19 mouse cellular contexts compared by ENCODE assay signal in the genomic region with DNA sequence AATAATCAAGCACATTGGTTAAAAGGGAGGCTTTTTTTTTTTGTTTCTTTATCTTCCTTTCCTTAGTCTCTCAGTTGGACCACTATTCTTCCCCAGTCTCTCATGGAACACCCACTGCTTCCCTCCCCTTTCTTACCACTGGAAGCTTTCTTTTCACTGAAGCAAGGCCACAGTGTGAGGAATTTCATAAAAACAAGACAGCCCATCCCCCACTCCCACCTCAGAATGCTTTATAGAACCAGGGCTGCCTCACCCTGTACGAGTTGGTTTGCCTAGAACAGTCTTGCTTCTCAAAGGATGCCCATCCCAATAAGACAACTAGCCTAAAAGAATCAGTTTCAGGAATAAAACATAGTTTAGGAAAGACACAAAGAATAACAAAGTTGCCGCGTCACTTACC. TPM values are rescaled to one million over a fixed set of nuclear protein-coding genes. Genes with fewer than 3 reads are reported as not detected.
A peak's percentile ranks its signal among the peaks of the same experiment; 100 is the strongest.
DNase-seq lines count a peak whose midpoint lies in the region; ATAC-seq and TF ChIP-seq lines count a peak whose summit lies in the region.
"Had no signal": no experiment of that assay in that cellular context is flagged by ENCODE, and none has a peak within 500 bp of the region (broad histone marks: within the 10 kb centered on the region; RNA-seq: fewer than 3 reads in every experiment).

No protein-coding gene starts in this region.

- H3K9ac ChIP-seq in hindbrain, embryonic 14.5 days: no peak overlapping the region
- H3K9ac ChIP-seq in forebrain, embryonic 13.5 days: no peak overlapping the region
- H3K9ac ChIP-seq in midbrain, embryonic 15.5 days: no peak overlapping the region
- H3K9ac ChIP-seq: liver, embryonic 13.5 days had no signal

- H3K27ac ChIP-seq in hindbrain, embryonic 10.5 days: peak overlapping the region; percentile 45; the same call in 1 of the 2 replicates
- H3K27ac ChIP-seq in hindbrain, embryonic 14.5 days: no peak overlapping the region
- no peak overlapping the region; the same call in 1 of the 2 replicates for H3K27ac ChIP-seq in forebrain, embryonic 13.5 days
- H3K27ac ChIP-seq in midbrain, embryonic 15.5 days: peak overlapping the region; percentile 20; the same call in 1 of the 2 replicates
- H3K27ac ChIP-seq: limb, embryonic 10.5 days; liver, embryonic 13.5 days had no signal

- peaks cover 24% of the 10 kb centered on the region for H3K4me1 ChIP-seq in hindbrain, embryonic 10.5 days (replicated peaks)
- peaks cover 13% of the 10 kb centered on the region; the same call in 1 of the 2 replicates for H3K4me1 ChIP-seq in hindbrain, embryonic 14.5 days (replicated peaks; ENCODE audit: control insufficient read depth, insufficient read depth, low read length)
- peaks cover 15% of the 10 kb centered on the region for H3K4me1 ChIP-seq in forebrain, embryonic 13.5 days
- H3K4me1 ChIP-seq in midbrain, embryonic 15.5 days: peaks cover 6% of the 10 kb centered on the region; the same call in 1 of the 2 replicates
- H3K4me1 ChIP-seq: limb, embryonic 10.5 days; liver, embryonic 13.5 days had no signal

- H3K4me2 ChIP-seq in hindbrain, embryonic 14.5 days (replicated peaks): no peak overlapping the region
- peak overlapping the region; percentile 20; the same call in 1 of the 2 replicates for H3K4me2 ChIP-seq in forebrain, embryonic 13.5 days
- H3K4me2 ChIP-seq in midbrain, embryonic 15.5 days: no peak overlapping the region
- H3K4me2 ChIP-seq: liver, embryonic 13.5 days had no signal

- peak; percentile 16 for DNase-seq in hindbrain, embryonic 10.5 days (ENCODE audit: low spot score)
- no peak for DNase-seq in hindbrain, embryonic 14.5 days (ENCODE audit: low spot score)
- peak; percentile 76 for DNase-seq in brain, embryonic 14.5 days (ENCODE audit: low read depth)
- no peak for DNase-seq in urinary bladder, adult 2 months (ENCODE audit: low spot score)
- no peak for DNase-seq in heart, adult 8-10 months (ENCODE audit: low spot score)
- no peak for DNase-seq in left cerebral cortex, postnatal 4 days
- DNase-seq: adrenal gland, postnatal 36 days; cerebellum, postnatal 36 days; kidney, adult 9 months; kidney, postnatal 4 days; layer of hippocampus, postnatal 36 days; liver, embryonic 13.5 days; right cerebral cortex, postnatal 4 days; thymus, adult 2 months had no signal

- TF ChIP-seq CTCF in brain, embryonic 14.5 days (IDR thresholded peaks at IDR 0.05; ENCODE audit: borderline replicate concordance, extremely low read depth, insufficient read depth, insufficient read length): no peak

- no peak for ATAC-seq in hindbrain, embryonic 14.5 days (ENCODE audit: low FRiP score)
- ATAC-seq in forebrain, embryonic 13.5 days: peak; percentile 77; the same call in 1 of the 2 replicates
- ATAC-seq in midbrain, embryonic 15.5 days (replicated peaks): peak; percentile 68
- ATAC-seq: inflammation-experienced regulatory T-cells, adult 6 months had no signal

- H3K4me3 ChIP-seq in hindbrain, embryonic 10.5 days: no peak overlapping the region
- H3K4me3 ChIP-seq in hindbrain, embryonic 14.5 days (replicated peaks; ENCODE audit: low read length): no peak overlapping the region
- H3K4me3 ChIP-seq in forebrain, embryonic 13.5 days: no peak overlapping the region
- no peak overlapping the region for H3K4me3 ChIP-seq in midbrain, embryonic 15.5 days
- H3K4me3 ChIP-seq: limb, embryonic 10.5 days; liver, embryonic 13.5 days had no signal

- intact Hi-C loops in left cerebral cortex, postnatal 4 days (cut with DNase I): no loop called here

- TF ChIP-seq POLR2A in brain, embryonic 14.5 days (IDR thresholded peaks at IDR 0.05; ENCODE audit: borderline replicate concordance, extremely low read depth, insufficient read depth, insufficient read length, poor library complexity, severe bottlenecking): no peak

- H3K36me3 ChIP-seq in hindbrain, embryonic 10.5 days: 0 out of 2 replicates have a peak, but pooled peaks cover 3% of the 10 kb centered on the region
- H3K36me3 ChIP-seq in hindbrain, embryonic 14.5 days (replicated peaks; ENCODE audit: control insufficient read depth, insufficient read depth): no peaks in the 10 kb centered on the region; the same call in 1 of the 2 replicates
- no peaks in the 10 kb centered on the region for H3K36me3 ChIP-seq in forebrain, embryonic 13.5 days (ENCODE audit: poor library complexity, severe bottlenecking)
- no peaks in the 10 kb centered on the region for H3K36me3 ChIP-seq in midbrain, embryonic 15.5 days (replicated peaks)
- H3K36me3 ChIP-seq: limb, embryonic 10.5 days; liver, embryonic 13.5 days had no signal

- no peaks in the 10 kb centered on the region for H3K27me3 ChIP-seq in hindbrain, embryonic 10.5 days (ENCODE audit: insufficient read depth, poor library complexity, severe bottlenecking)
- H3K27me3 ChIP-seq in hindbrain, embryonic 14.5 days (ENCODE audit: control insufficient read depth, insufficient read depth, low read length): no peaks in the 10 kb centered on the region
- no peaks in the 10 kb centered on the region for H3K27me3 ChIP-seq in forebrain, embryonic 13.5 days
- no peaks in the 10 kb centered on the region for H3K27me3 ChIP-seq in midbrain, embryonic 15.5 days (replicated peaks)
- H3K27me3 ChIP-seq: liver, embryonic 13.5 days had no signal

- no peaks in the 10 kb centered on the region for H3K9me3 ChIP-seq in hindbrain, embryonic 10.5 days
- H3K9me3 ChIP-seq in hindbrain, embryonic 14.5 days (ENCODE audit: control insufficient read depth, low read length): no peaks in the 10 kb centered on the region
- H3K9me3 ChIP-seq in forebrain, embryonic 13.5 days (replicated peaks): no peaks in the 10 kb centered on the region
- H3K9me3 ChIP-seq in midbrain, embryonic 15.5 days: no peaks in the 10 kb centered on the region
- H3K9me3 ChIP-seq: limb, embryonic 10.5 days; liver, embryonic 13.5 days had no signal

- 33% methylated on average over 3 of the region's 3 CpGs for WGBS in hindbrain, embryonic 10.5 days
- 29% methylated on average over 3 of the region's 3 CpGs for WGBS in hindbrain, embryonic 14.5 days
- 18% methylated on average over 3 of the region's 3 CpGs for WGBS in forebrain, embryonic 13.5 days
- WGBS in midbrain, embryonic 15.5 days: 31% methylated on average over 3 of the region's 3 CpGs

RNA-seq across cellular contexts. Expression of gene Cxxc4, which starts 23.0 kb away (rescaled TPM):
- polyA plus RNA-seq in hindbrain, embryonic 10.5 days (2016; fragmentation: Nextera tagmentation; extraction: Ambion mirVana): 12.6 and 20.5 TPM in 2 replicates
- polyA plus RNA-seq in hindbrain, embryonic 14.5 days (2014; fragmentation: Nextera tagmentation; extraction: Ambion mirVana): 31.9 and 34.2 TPM in 2 replicates
- polyA plus RNA-seq in brain, embryonic 14.5 days (2012; rRNA removed): 30.5 and 42.3 TPM in 2 replicates
- polyA plus RNA-seq in forebrain, embryonic 13.5 days (2015; fragmentation: Nextera tagmentation; extraction: Ambion mirVana): 21.1 TPM in 2 replicates
- polyA plus RNA-seq in midbrain, embryonic 15.5 days (2015; fragmentation: Nextera tagmentation; extraction: Ambion mirVana): 41.1 and 44.8 TPM in 2 replicates
- 0.25 and 0.27 TPM in 2 replicates for polyA plus RNA-seq in urinary bladder, adult 2 months (2012; rRNA removed)
- 1 to 10 TPM; 2.3 to 2.5 (median 2.3) TPM for total RNA-seq in heart, adult 8-10 months (2022)
- total RNA-seq in left cerebral cortex, postnatal 4 days (2021): 10 to 100 TPM; 57.4 to 73.0 TPM
- total RNA-seq: megakaryocyte, adult 5-6 weeks had no signal
- polyA plus RNA-seq: inflammation-experienced regulatory T-cells, adult 6 months had no signal

Comparison
In these comparisons a context has a peak if more than half of its experiments do, and no peak if none do; other contexts are left out.
1. DNase-seq: peak in hindbrain, embryonic 10.5 days (single experiment) and brain, embryonic 14.5 days (single experiment); none in hindbrain, embryonic 14.5 days (single experiment), urinary bladder, adult 2 months (single experiment), heart, adult 8-10 months (single experiment) and left cerebral cortex, postnatal 4 days (single experiment).
2. H3K27ac ChIP-seq: peak in hindbrain, embryonic 10.5 days (single experiment) and midbrain, embryonic 15.5 days (single experiment); none in hindbrain, embryonic 14.5 days (single experiment) and forebrain, embryonic 13.5 days (single experiment).
3. RNA of gene Cxxc4, which starts 23.0 kb away (polyA plus RNA-seq): 41.1 to 44.8 TPM in midbrain, embryonic 15.5 days, 30.5 to 42.3 TPM in brain, embryonic 14.5 days, 31.9 to 34.2 TPM in hindbrain, embryonic 14.5 days, 21.1 TPM in forebrain, embryonic 13.5 days and 12.6 to 20.5 TPM in hindbrain, embryonic 10.5 days; 0.25 to 0.27 TPM in urinary bladder, adult 2 months; every median in the first group is over 10 times any median in the second.